Comparison of ENCODE assay signal across 26 mouse cellular contexts in the genomic region with DNA sequence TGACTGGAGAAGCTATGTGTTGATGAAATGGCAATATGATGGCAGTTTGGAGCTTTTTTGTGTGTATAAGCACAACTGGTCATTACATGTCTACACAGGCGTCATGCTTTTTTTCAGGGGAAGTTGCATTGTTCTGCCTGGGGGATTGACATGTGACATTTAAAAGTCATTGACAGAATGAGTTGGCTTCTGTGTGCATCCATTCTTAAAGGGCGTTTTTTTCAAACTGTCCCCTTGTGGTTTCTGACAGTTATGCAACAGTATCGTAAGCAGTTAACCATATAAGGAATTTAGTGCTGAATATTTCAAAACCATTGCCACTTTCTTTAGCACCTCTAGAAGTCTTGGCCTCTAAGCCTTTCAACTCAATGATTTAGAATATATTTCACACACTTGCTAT.
"Had no signal": no experiment of that assay in that cellular context is flagged by ENCODE, and none has a peak within 500 bp of the region (broad histone marks: within the 10 kb centered on the region; RNA-seq: fewer than 3 reads in every experiment).

No protein-coding gene starts in this region.

- H3K4me1 ChIP-seq: heart, embryonic 13.5 days; heart, embryonic 15.5 days; hindbrain, embryonic 15.5 days; liver, embryonic 13.5 days had no signal

- H3K9me3 ChIP-seq: heart, embryonic 15.5 days; hindbrain, embryonic 13.5 days; hindbrain, embryonic 15.5 days; limb, embryonic 12.5 days had no signal

- DNase-seq: gastrocnemius, adult 2 months; gastrocnemius, postnatal 10 days; gastrocnemius, postnatal 25 days; heart, adult 11 months; heart, adult 2 months; heart, postnatal 14 days; heart, postnatal 36 days; kidney, adult 18-20 months; kidney, adult 8-10 months; kidney, postnatal 10 days; kidney, postnatal 25 days; kidney, postnatal 4 days; layer of hippocampus, postnatal 36 days; left cerebral cortex, postnatal 4 days; liver; liver, embryonic 13.5 days had no signal

- H3K36me3 ChIP-seq: heart, embryonic 13.5 days; heart, embryonic 15.5 days; hindbrain, embryonic 13.5 days; hindbrain, embryonic 15.5 days; limb, embryonic 12.5 days; liver, embryonic 13.5 days had no signal

- H3K9ac ChIP-seq: heart, embryonic 13.5 days; heart, embryonic 15.5 days; hindbrain, embryonic 13.5 days; hindbrain, embryonic 15.5 days; limb, embryonic 12.5 days; liver, embryonic 13.5 days had no signal

- H3K27me3 ChIP-seq: heart, embryonic 13.5 days; heart, embryonic 15.5 days; hindbrain, embryonic 13.5 days; hindbrain, embryonic 15.5 days; limb, embryonic 12.5 days; liver, embryonic 13.5 days had no signal

- H3K4me3 ChIP-seq: gastrocnemius, adult 2 months; heart, adult 2 months; heart, embryonic 13.5 days; heart, embryonic 15.5 days; hindbrain, embryonic 13.5 days; hindbrain, embryonic 15.5 days; layer of hippocampus, adult 2 months; limb, embryonic 12.5 days; liver, embryonic 13.5 days had no signal

- H3K27ac ChIP-seq: gastrocnemius, adult 2 months; heart, adult 2 months; heart, embryonic 13.5 days; heart, embryonic 15.5 days; hindbrain, embryonic 13.5 days; hindbrain, embryonic 15.5 days; hindbrain, postnatal 0 days; layer of hippocampus, adult 2 months; limb, embryonic 12.5 days; liver, embryonic 13.5 days had no signal

- H3K4me2 ChIP-seq: heart, embryonic 11.5 days; heart, embryonic 13.5 days; heart, embryonic 15.5 days; hindbrain, embryonic 13.5 days; hindbrain, embryonic 15.5 days; limb, embryonic 12.5 days; liver, embryonic 11.5 days; liver, embryonic 13.5 days had no signal

- ATAC-seq: hindbrain, postnatal 0 days; intestine, postnatal 0 days had no signal
